Mouse (Mus musculus): ENCODE data around the gene Plekha7. TPM values are rescaled to one million over a fixed set of nuclear protein-coding genes. Genes with fewer than 3 reads are reported as not detected.

Plekha7 gene
- polyA plus RNA-seq, 1 experiment from 2014 or later, result 9.7 TPM

DNA sequence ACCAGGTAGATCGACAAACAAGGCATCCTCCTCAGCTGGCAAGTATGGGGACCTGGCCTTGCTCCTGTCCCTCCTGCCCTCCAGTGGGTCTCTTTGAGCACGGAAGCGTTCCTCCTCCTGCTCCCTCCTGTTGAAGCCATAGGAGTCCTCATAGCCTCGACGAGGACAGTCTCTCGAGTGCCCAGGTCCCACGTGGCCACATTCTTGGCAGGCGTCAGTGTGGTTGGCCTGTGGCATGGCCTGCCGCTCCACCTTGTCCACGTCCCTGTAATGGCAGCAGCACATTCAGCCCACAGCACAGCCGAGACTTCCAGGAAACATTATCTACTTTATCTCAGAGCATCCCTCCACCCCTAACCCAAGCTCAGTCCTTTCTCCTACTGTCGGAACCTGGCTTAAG is 143.9 kb downstream of the Plekha7 start:
- H3K4me2 ChIP-seq (replicated peaks), result no peak overlapping the region
- H3K36me3 ChIP-seq, result no peaks in the 10 kb centered on the region
- no peaks in the 10 kb centered on the region for H3K27me3 ChIP-seq
- H3K9me3 ChIP-seq, result no peaks in the 10 kb centered on the region
- H3K27ac ChIP-seq, result no peak overlapping the region
- ATAC-seq (ENCODE audit: low FRiP score, low read depth), result no peak
- WGBS, result 87% methylated on average over 12 of the region's 12 CpGs
- H3K9ac ChIP-seq, result no peak overlapping the region
- no peak overlapping the region for H3K4me3 ChIP-seq
- H3K4me1 ChIP-seq, result no peaks in the 10 kb centered on the region; the same call in 1 of the 2 replicates

DNA sequence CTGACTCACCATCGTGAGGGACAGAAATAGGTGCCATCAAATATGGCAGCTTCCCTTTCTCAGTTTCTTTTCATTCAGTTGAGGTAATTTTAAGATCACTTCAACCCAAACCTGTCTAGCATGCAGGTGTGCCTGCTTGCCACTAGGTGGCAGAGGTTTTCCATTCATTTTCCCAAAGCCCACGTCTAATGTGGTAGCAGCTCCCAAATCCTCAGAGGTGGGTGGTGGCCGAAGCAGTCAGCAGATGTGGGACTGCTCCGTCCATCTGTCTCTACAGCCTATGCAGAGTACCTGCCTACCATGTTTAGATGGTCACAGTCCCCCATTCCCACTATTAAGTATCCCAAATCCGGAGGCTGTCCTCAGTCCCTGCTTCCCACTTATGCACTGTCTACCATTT is 146.6 kb downstream of the Plekha7 start:
- no peaks in the 10 kb centered on the region; the same call in 1 of the 2 replicates for H3K4me1 ChIP-seq
- 0 out of 2 replicates have a peak, but pooled peaks have one; percentile 34 for ATAC-seq (ENCODE audit: low FRiP score, low read depth)
- H3K27ac ChIP-seq, result no peak overlapping the region
- H3K9ac ChIP-seq, result no peak overlapping the region
- H3K9me3 ChIP-seq, result no peaks in the 10 kb centered on the region
- no peaks in the 10 kb centered on the region for H3K36me3 ChIP-seq
- H3K4me3 ChIP-seq, result no peak overlapping the region
- H3K4me2 ChIP-seq (replicated peaks), result no peak overlapping the region
- H3K27me3 ChIP-seq, result no peaks in the 10 kb centered on the region
- WGBS, result 18% methylated on average over 5 of the region's 5 CpGs

DNA sequence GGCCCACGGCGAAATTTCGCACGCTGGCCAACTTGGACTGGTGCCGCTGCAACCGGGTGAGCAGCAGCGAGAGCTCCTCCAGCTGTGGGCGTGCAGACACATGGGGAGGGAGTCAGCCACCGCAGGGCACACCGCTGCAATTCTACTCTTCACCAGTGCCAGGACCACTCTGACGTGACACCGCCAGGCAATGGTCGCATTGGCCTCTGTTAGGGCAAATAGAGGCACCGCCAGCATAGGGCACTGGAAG is 151.4 kb downstream of the Plekha7 start:
- Histone ChIP-seq H3K4me1 (no peaks in the 10 kb centered on the region; the same call in 1 of the 2 replicates), H3K9ac (no peak overlapping the region), H3K4me3 (no peak overlapping the region), H3K9me3 (no peaks in the 10 kb centered on the region), H3K27me3 (no peaks in the 10 kb centered on the region), H3K27ac (no peak overlapping the region), H3K36me3 (no peaks in the 10 kb centered on the region), H3K4me2 (replicated peaks) (peak overlapping the region; percentile 32)
- ATAC-seq (ENCODE audit: low FRiP score, low read depth), result no peak
- 68% methylated on average over 14 of the region's 14 CpGs for WGBS

DNA sequence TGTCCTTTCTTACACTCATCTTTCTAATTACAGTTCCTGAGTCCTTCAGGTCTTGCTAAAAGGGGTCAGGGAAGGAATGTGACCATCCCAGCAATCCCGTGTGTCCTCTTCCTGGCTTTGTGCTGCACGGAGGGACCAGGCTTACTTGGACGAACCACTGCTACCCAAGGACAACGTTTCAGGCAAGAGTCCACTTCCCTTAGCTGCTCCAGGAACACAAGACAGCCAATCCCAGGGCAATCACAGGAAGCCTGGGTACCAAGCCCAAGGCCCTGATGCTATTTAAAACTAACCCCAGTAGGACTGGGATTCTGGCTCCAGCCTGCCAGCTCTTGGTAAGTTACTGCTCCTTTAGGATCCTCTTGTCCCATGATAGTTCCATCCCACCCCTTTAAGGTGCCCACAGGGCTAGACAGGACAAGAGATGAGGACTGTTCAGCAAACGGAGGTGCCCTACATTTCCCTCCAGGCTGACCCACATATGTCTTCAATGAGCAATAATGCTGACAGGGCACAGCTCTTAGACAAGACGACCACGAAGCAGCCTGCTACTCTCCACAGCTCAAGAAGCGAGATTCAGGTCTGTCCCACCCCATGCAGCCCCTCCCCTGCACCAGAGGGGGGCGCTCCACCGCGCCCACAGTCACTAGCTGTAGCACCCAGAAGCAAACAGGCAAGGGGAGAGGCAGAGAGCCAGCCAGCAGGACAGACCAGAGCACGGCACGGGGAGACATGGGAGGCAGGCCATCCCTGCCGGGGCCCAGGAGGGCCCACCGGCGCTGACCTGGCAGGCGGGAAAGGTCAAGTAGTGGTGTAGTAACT is 151.9 kb downstream of the Plekha7 start:
- no peaks in the 10 kb centered on the region for H3K36me3 ChIP-seq
- no peak overlapping the region for H3K4me3 ChIP-seq
- no peaks in the 10 kb centered on the region for H3K27me3 ChIP-seq
- no peak overlapping the region for H3K27ac ChIP-seq
- H3K9ac ChIP-seq, result no peak overlapping the region
- no peak for ATAC-seq (ENCODE audit: low FRiP score, low read depth)
- peak overlapping the region; percentile 32 for H3K4me2 ChIP-seq (replicated peaks)
- no peaks in the 10 kb centered on the region for H3K4me1 ChIP-seq
- H3K9me3 ChIP-seq, result no peaks in the 10 kb centered on the region
- WGBS, result 54% methylated on average over 17 of the region's 17 CpGs

DNA sequence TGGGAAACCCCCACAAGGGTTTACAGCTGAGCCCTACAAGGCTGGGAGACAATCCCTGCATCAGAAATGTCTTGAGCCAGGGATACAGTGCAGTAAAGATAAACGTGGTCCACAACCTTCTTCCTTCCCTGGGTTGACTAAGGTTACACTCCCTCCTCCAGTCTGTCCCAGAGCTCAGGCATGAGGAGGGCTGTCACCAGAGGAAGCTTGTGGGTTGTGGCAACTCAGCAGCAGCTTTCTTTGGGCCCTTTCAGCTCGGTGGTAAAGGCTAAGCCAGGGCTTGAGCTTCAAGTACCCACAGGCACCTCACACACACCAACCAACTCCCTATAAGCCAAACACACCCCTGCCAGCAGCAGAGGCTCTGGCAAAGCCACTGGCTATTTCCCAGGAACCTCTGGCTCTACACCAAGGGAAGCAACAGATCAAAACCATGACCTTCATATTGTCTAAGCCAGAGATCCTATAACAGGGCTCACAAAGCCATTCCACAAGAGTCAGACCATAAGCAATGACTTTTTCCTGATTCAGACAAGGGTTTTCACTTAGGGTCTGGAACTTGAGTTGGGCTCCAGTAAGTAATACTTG is 154.3 kb downstream of the Plekha7 start:
- H3K9ac ChIP-seq, result no peak overlapping the region
- no peak overlapping the region for H3K4me3 ChIP-seq
- H3K27me3 ChIP-seq, result no peaks in the 10 kb centered on the region
- H3K4me1 ChIP-seq, result no peaks in the 10 kb centered on the region
- no peaks in the 10 kb centered on the region for H3K9me3 ChIP-seq
- no peak for ATAC-seq (ENCODE audit: low FRiP score, low read depth)
- no peak overlapping the region for H3K27ac ChIP-seq
- 67% methylated on average over 2 of the region's 2 CpGs for WGBS
- H3K36me3 ChIP-seq, result no peaks in the 10 kb centered on the region
- H3K4me2 ChIP-seq (replicated peaks), result no peak overlapping the region

DNA sequence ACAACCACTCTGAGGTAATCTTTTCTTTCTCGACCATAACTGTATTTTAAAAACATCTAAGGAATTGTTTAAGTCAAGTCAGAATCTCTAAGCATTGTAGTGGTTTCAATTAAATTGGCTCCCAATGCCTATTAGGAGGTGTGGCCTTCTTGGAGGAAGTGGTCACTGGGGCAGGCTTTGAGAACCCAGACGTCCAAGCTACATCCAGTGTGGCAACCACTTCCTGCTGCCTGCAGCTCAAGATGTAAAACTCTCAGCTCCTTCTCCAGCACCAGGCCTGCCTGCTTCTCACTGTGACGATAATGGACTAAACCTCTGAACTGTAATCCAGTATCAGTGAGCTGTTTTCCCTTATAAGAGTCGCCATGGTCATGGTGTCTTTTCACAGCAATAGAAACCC is 158.6 kb downstream of the Plekha7 start:
- no peak overlapping the region for H3K27ac ChIP-seq
- no peaks in the 10 kb centered on the region for H3K4me1 ChIP-seq

DNA sequence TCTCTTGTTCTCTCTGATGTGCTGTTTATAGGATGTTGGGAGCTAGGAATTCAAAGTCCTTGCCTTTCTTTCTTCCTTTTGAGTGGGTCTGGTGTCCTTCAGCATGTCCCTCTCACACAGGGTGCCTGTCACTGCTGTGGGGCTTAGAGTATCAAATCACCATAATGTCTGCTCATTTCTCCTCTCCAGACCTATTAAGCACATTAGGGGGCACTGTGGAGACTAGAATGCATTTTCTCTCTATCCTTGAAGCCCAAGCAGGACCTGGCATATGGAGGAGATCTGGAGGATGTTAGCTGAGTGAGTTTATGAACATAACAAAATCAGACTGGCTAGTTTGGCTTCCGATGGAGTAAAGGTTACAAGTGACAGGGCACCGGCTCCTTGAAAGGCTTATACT is 161.1 kb downstream of the Plekha7 start:
- Histone ChIP-seq H3K4me3 (no peak overlapping the region), H3K4me2 (replicated peaks) (no peak overlapping the region), H3K27me3 (no peaks in the 10 kb centered on the region), H3K9me3 (no peaks in the 10 kb centered on the region), H3K4me1 (no peaks in the 10 kb centered on the region), H3K9ac (no peak overlapping the region), H3K27ac (no peak overlapping the region), H3K36me3 (no peaks in the 10 kb centered on the region)
- WGBS, result 84% methylated on average over 2 of the region's 2 CpGs
- no peak for ATAC-seq (ENCODE audit: low FRiP score, low read depth)

More for the DNA sequence above, 158.6 kb downstream of the Plekha7 start:
- no peak overlapping the region for H3K4me3 ChIP-seq
- no peaks in the 10 kb centered on the region for H3K36me3 ChIP-seq
- no peak for ATAC-seq (ENCODE audit: low FRiP score, low read depth)
- no peaks in the 10 kb centered on the region for H3K9me3 ChIP-seq
- 59% methylated on average over 4 of the region's 4 CpGs for WGBS
- H3K27me3 ChIP-seq, result no peaks in the 10 kb centered on the region
- H3K4me2 ChIP-seq (replicated peaks), result no peak overlapping the region
- no peak overlapping the region for H3K9ac ChIP-seq

DNA sequence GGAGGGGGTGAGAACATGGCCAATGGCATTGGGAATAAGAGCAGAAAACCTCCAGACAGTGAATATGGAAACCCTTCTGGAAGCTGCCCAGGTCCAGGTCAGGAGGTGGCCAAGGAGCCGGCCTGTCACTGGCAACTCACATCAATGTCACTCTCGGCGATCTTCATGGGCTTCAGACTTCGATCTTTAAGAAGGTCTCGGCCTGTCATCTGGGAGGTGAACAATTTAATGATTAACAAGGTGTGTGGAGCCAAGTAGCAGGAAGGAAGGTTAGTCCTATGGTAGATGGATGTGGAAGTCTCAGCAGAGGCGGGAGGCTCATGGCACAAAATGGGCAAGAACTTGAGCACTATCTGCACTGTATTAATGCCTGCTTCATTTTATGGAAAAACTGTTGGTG is 163.1 kb downstream of the Plekha7 start:
- no peaks in the 10 kb centered on the region for H3K9me3 ChIP-seq
- H3K9ac ChIP-seq, result no peak overlapping the region
- WGBS, result 95% methylated on average over 6 of the region's 6 CpGs
- no peak overlapping the region for H3K4me2 ChIP-seq (replicated peaks)
- no peaks in the 10 kb centered on the region for H3K36me3 ChIP-seq
- H3K4me1 ChIP-seq, result no peaks in the 10 kb centered on the region; the same call in 1 of the 2 replicates
- no peaks in the 10 kb centered on the region for H3K27me3 ChIP-seq
- no peak overlapping the region for H3K4me3 ChIP-seq
- ATAC-seq (ENCODE audit: low FRiP score, low read depth), result no peak
- no peak overlapping the region for H3K27ac ChIP-seq

DNA sequence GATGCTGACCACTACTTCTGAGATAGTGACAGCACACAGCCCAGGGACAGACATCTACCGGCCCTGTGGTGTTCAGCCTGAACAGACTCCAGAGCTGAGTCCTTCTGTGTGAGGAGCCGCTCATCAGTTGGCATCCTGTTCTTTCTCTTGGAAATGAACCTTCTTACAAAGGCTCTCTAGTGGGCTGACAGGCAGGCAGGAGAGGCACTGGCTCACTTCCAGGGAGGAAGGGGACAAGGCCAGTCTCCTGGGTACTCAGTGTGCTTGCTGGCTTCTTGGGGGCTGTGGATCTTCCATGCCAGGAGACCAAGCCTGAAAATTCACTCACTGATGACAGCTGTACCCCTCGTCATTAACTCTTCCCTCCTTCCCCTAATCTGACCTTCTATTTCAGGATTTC is 170.5 kb downstream of the Plekha7 start:
- H3K4me1 ChIP-seq, result peaks cover 3% of the 10 kb centered on the region
- no peak for ATAC-seq (ENCODE audit: low FRiP score, low read depth)
- H3K27me3 ChIP-seq, result no peaks in the 10 kb centered on the region
- no peak overlapping the region for H3K4me2 ChIP-seq (replicated peaks)
- 0 out of 2 replicates have a peak, but pooled peaks cover 5% of the 10 kb centered on the region for H3K36me3 ChIP-seq
- H3K27ac ChIP-seq, result no peak overlapping the region
- H3K4me3 ChIP-seq, result no peak overlapping the region
- 76% methylated on average over 3 of the region's 3 CpGs for WGBS
- no peaks in the 10 kb centered on the region for H3K9me3 ChIP-seq
- no peak overlapping the region for H3K9ac ChIP-seq

DNA sequence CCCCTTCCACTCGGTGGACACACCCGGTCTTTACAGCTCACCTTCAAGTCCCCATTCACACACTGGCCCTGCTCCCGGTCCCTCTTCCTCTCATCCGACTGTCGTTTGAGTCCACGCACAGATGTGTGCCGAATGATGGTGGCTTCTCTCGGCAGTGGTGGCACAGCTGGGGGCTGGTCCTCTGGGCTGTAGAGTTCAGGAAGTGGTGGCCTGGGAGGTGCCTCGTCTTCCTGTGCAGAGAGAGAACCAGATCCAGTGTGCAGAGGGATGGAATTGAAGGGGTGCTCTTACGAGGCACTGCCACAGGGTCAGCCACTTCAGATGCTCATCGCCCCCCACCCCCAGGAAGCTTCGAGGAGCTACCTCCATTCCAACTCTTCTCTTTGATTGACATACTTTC is 171.0 kb downstream of the Plekha7 start:
- H3K9ac ChIP-seq, result no peak overlapping the region
- no peak for ATAC-seq (ENCODE audit: low FRiP score, low read depth)
- H3K4me3 ChIP-seq, result no peak overlapping the region
- no peaks in the 10 kb centered on the region for H3K9me3 ChIP-seq
- peaks cover 8% of the 10 kb centered on the region for H3K4me1 ChIP-seq
- H3K27ac ChIP-seq, result no peak overlapping the region
- H3K36me3 ChIP-seq, result 0 out of 2 replicates have a peak, but pooled peaks cover 5% of the 10 kb centered on the region
- 84% methylated on average over 12 of the region's 12 CpGs for WGBS
- H3K4me2 ChIP-seq (replicated peaks), result no peak overlapping the region
- H3K27me3 ChIP-seq, result no peaks in the 10 kb centered on the region

DNA sequence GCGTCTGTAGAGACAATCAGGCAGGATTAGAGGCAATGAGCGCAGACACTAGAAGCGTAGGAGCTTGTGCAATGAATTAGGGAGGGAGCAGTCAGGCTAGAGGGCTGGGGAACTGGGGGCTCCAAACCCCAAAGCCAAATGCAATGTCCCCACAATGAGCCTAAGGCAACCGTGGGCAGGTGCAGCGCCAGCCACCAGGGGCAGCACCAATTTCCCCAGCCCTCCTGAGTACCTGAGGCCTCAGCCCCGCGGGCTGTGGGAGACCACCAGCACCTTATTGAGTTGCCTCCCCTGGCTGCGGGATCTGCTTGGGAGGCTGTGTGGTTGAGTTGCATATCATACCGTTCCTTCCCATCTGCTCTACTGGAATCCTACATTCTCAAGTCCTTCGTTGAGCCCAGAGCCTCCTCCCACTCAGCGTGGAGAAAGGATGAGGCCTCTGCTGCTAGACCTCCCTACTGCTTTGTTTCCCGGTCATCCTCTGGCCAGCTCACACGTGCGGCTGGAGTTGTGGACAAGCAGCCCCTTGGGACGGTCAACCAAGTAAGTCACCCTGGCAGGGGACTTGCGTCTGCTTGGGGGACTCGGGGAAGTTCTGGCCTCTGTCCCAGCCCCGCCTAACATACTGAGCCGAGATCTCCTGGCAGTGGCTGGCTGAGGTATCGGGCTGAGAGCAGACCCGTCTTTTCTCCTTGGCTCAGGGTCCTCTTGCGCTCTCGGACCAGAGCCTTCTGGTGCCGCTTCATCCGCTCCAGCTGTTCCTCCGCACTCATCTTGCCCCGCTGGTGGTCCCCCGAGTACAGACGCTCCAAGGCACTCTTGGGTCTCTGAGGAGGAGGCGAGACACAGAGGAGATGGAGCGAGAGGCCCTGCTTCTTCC is 173.5 kb downstream of the Plekha7 start:
- Histone ChIP-seq H3K4me3 (no peak overlapping the region), H3K9me3 (no peaks in the 10 kb centered on the region), H3K27me3 (no peaks in the 10 kb centered on the region), H3K36me3 (0 out of 2 replicates have a peak, but pooled peaks cover 5% of the 10 kb centered on the region), H3K27ac (no peak overlapping the region), H3K4me2 (replicated peaks) (no peak overlapping the region), H3K4me1 (peaks cover 15% of the 10 kb centered on the region; the same call in 1 of the 2 replicates), H3K9ac (0 out of 2 replicates have a peak overlapping the region, but pooled peaks have one; percentile 8)
- ATAC-seq (ENCODE audit: low FRiP score, low read depth), result no peak
- WGBS, result 76% methylated on average over 31 of the region's 31 CpGs

DNA sequence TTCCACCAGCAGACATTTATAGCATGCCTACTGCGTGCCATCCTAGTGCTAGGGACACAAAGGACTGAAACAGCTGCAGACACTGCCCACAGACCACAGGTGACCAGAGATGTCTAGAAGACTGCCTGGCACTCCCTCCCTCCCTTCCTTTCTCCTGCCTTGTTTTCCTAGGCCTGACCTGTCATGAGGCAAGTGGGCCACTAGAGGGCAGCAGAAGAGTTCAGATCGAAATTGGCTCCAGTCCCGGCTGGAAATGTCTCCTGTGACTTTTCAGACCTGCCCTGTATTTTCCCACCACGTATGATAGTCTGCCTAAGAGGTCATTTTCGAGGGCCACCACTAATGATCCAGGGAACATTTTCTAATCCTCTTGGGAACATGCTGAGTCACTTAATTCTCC is 176.1 kb downstream of the Plekha7 start:
- no peak overlapping the region for H3K4me3 ChIP-seq
- H3K9me3 ChIP-seq, result no peaks in the 10 kb centered on the region
- no peak overlapping the region for H3K27ac ChIP-seq
- H3K4me2 ChIP-seq (replicated peaks), result no peak overlapping the region
- no peak for ATAC-seq (ENCODE audit: low FRiP score, low read depth)
- WGBS, result 3% methylated on average over 5 of the region's 5 CpGs
- H3K27me3 ChIP-seq, result no peaks in the 10 kb centered on the region
- peak overlapping the region; percentile 4; the same call in 1 of the 2 replicates for H3K9ac ChIP-seq
- 0 out of 2 replicates have a peak, but pooled peaks cover 5% of the 10 kb centered on the region for H3K36me3 ChIP-seq
- H3K4me1 ChIP-seq, result peaks cover 13% of the 10 kb centered on the region; the same call in 1 of the 2 replicates

Measured in limb, embryonic 13.5 days (tissue).